Mouse (Mus musculus): ENCODE data around the gene Hist1h2bb.

DNA sequence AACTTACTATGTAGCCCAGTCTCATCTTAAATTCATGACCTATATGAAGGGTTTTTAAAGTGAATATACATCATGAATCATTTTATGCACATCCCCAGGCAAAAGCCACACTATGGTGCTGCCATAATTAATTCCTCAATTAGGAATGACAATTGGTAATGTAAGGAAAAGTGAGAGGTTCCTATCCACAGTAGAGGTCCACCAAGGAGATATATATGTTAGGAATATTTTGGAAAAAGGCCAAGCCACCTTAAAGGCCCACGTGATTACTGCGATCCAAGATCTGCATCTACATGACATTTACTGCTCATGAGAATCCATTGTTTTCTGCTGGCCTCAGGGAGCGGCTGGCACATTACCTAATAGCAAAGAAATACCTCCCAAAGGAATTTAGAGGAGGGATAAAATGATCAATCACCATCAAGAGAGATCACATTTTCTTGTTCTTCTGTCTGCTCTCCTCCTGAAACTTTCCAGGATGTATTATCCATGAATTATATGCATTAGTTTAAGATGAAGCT is 12.8 kb downstream of the Hist1h2bb start:
- TF ChIP-seq CTCF (IDR thresholded peaks at IDR 0.05; ENCODE audit: borderline replicate concordance, control insufficient read depth, extremely low read depth, insufficient read depth, low read length, poor library complexity) (no peak), POLR2A (IDR thresholded peaks at IDR 0.05; ENCODE audit: control insufficient read depth, extremely low read depth, insufficient read depth, low read length, poor library complexity) (no peak)
